Mouse (Mus musculus) cerebellum, postnatal 14 days (tissue): ENCODE measurements around the gene Rpl26.
"Not testable (repeated sequence)": the region's sequence is repeated elsewhere in the genome, so short reads cannot be mapped to it uniquely, and the experiment has no call there.

Source experiments
- DNase-seq, 2 experiments: peaks; one replicate each; pipeline ENCODE4 v3.0.0; 2021; ENCODE audit warnings: mixed read lengths in 2 of 2

The Rpl26 gene

GRCm38 (mm10) chr11:68924749-68925148 lies 23.4 kb downstream of the Rpl26 start:
- DNase-seq: no peak

- no peak for DNase-seq
These were observed 25.6 kb downstream of the Rpl26 start, which contains the start of gene Odf4 for GRCm38 (mm10) chr11:68926981-68927380. Odf4 (minus strand) TSS chr11:68927081.

- DNase-seq: no peak
These were observed 28.6 kb downstream of the Rpl26 start for GRCm38 (mm10) chr11:68929947-68930346.

GRCm38 (mm10) chr11:68933885-68934507 lies 32.6 kb downstream of the Rpl26 start:
- DNase-seq: no peak

GRCm38 (mm10) chr11:68936951-68937350 lies 35.6 kb downstream of the Rpl26 start:
- DNase-seq: not testable (repeated sequence)

GRCm38 (mm10) chr11:68939451-68940304 lies 38.3 kb downstream of the Rpl26 start:
- peak; percentile 85 to 89 for DNase-seq

GRCm38 (mm10) chr11:68940516-68940915 lies 39.1 kb downstream of the Rpl26 start:
- no peak for DNase-seq

GRCm38 (mm10) chr11:68942731-68943130 lies 41.3 kb downstream of the Rpl26 start:
- no peak for DNase-seq

- DNase-seq: no peak
These were observed 43.9 kb downstream of the Rpl26 start for GRCm38 (mm10) chr11:68945245-68945644.

- DNase-seq: no peak
These were observed 44.6 kb downstream of the Rpl26 start for GRCm38 (mm10) chr11:68946001-68946400.

GRCm38 (mm10) chr11:68946806-68947440 lies 45.5 kb downstream of the Rpl26 start:
- DNase-seq: peak; percentile 35 to 46

- peak; percentile 72 to 75 for DNase-seq
These were observed 46.2 kb downstream of the Rpl26 start for GRCm38 (mm10) chr11:68947542-68947993.

- no peak for DNase-seq
These were observed 52.5 kb downstream of the Rpl26 start for GRCm38 (mm10) chr11:68953903-68954302.

- DNase-seq: no peak
These were observed 53.0 kb downstream of the Rpl26 start for GRCm38 (mm10) chr11:68954408-68954807.

- no peak for DNase-seq
These were observed 54.1 kb downstream of the Rpl26 start for GRCm38 (mm10) chr11:68955473-68955872.

GRCm38 (mm10) chr11:68956107-68956506 lies 54.7 kb downstream of the Rpl26 start:
- no peak for DNase-seq
